Comparison of ENCODE assay signal across 32 mouse cellular contexts in the genomic region with DNA sequence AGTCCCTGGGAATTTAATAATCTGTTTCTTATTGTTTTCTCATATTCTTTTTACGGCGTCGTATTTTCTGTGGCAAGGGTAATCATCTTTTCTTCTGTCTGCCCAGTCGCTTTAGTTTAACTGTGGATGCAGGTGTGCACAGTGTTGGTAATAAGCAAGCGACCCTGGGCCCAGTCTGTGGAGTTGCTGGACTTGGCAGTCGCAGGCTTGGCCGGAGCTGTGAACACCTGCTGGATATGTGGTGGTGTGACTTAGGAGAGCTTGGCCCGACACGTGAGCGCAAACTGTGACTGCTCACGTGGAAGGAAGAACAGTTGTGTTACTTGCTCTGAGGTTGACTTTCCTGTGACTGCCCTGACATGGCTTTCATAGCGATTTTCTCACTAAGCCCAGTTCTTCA. TPM values are rescaled to one million over a fixed set of nuclear protein-coding genes. Genes with fewer than 3 reads are reported as not detected.
"Had no signal": no experiment of that assay in that cellular context is flagged by ENCODE, and none has a peak within 500 bp of the region (broad histone marks: within the 10 kb centered on the region; RNA-seq: fewer than 3 reads in every experiment).

No protein-coding gene starts in this region.

- H3K27ac ChIP-seq: limb, embryonic 15.5 days; liver, embryonic 12.5 days; liver, embryonic 15.5 days; lung, embryonic 15.5 days; midbrain, embryonic 10.5 days; midbrain, embryonic 13.5 days; neural tube, embryonic 13.5 days; stomach, postnatal 0 days had no signal

- H3K9ac ChIP-seq: limb, embryonic 15.5 days; liver, embryonic 12.5 days; liver, embryonic 15.5 days; lung, embryonic 15.5 days; midbrain, embryonic 13.5 days; neural tube, embryonic 13.5 days had no signal

- H3K4me1 ChIP-seq: liver, embryonic 12.5 days; liver, embryonic 15.5 days; lung, embryonic 15.5 days; megakaryocyte, embryonic 14.5 days; midbrain, embryonic 13.5 days; neural tube, embryonic 13.5 days had no signal

- H3K4me3 ChIP-seq: limb, embryonic 15.5 days; liver, embryonic 12.5 days; liver, embryonic 15.5 days; lung, embryonic 15.5 days; megakaryocyte, embryonic 14.5 days; midbrain, embryonic 10.5 days; midbrain, embryonic 13.5 days; myocyte; neural tube, embryonic 13.5 days had no signal

- H3K4me2 ChIP-seq: limb, embryonic 15.5 days; liver, embryonic 12.5 days; liver, embryonic 15.5 days; lung, embryonic 15.5 days; midbrain, embryonic 13.5 days; neural tube, embryonic 13.5 days had no signal

- ATAC-seq: liver, embryonic 12.5 days; midbrain, embryonic 13.5 days; midbrain, embryonic 16.5 days had no signal

- DNase-seq: kidney, adult 11 months; kidney, adult 9 months; kidney, postnatal 14 days; kidney, postnatal 4 days; lung, adult 18-20 months; lung, postnatal 10 days; lung, postnatal 36 days; right cerebral cortex, adult 18-20 months; right cerebral cortex, postnatal 14 days; right cerebral cortex, postnatal 4 days; thymus, adult 2 months; thymus, postnatal 14 days; thymus, postnatal 4 days had no signal

- H3K9me3 ChIP-seq: limb, embryonic 15.5 days; liver, embryonic 12.5 days; liver, embryonic 15.5 days; lung, embryonic 15.5 days; midbrain, embryonic 10.5 days had no signal

- H3K27me3 ChIP-seq: limb, embryonic 15.5 days; liver, embryonic 12.5 days; liver, embryonic 15.5 days; lung, embryonic 15.5 days; megakaryocyte, embryonic 14.5 days; midbrain, embryonic 13.5 days; neural tube, embryonic 13.5 days had no signal

- H3K36me3 ChIP-seq: limb, embryonic 15.5 days; liver, embryonic 12.5 days; liver, embryonic 15.5 days; lung, embryonic 15.5 days; midbrain, embryonic 10.5 days; midbrain, embryonic 13.5 days; neural tube, embryonic 13.5 days had no signal

RNA-seq across cellular contexts. Expression of a gene that starts 24.3 kb away (rescaled TPM):
- total RNA-seq: layer of hippocampus, adult 18-20 months; layer of hippocampus, postnatal 14 days; left cerebral cortex, adult 18-20 months; left cerebral cortex, postnatal 25 days; monocyte, adult 5-6 weeks; neutrophil, adult 5-6 weeks had no signal
- polyA plus RNA-seq: kidney, embryonic 16.5 days; liver, embryonic 15.5 days; lung, embryonic 15.5 days; midbrain, embryonic 16.5 days; stomach, embryonic 14.5 days; stomach, postnatal 0 days; thymus, adult 2 months had no signal
